Mouse (Mus musculus): ENCODE results near the gene Shank3.

The Shank3 gene

DNA sequence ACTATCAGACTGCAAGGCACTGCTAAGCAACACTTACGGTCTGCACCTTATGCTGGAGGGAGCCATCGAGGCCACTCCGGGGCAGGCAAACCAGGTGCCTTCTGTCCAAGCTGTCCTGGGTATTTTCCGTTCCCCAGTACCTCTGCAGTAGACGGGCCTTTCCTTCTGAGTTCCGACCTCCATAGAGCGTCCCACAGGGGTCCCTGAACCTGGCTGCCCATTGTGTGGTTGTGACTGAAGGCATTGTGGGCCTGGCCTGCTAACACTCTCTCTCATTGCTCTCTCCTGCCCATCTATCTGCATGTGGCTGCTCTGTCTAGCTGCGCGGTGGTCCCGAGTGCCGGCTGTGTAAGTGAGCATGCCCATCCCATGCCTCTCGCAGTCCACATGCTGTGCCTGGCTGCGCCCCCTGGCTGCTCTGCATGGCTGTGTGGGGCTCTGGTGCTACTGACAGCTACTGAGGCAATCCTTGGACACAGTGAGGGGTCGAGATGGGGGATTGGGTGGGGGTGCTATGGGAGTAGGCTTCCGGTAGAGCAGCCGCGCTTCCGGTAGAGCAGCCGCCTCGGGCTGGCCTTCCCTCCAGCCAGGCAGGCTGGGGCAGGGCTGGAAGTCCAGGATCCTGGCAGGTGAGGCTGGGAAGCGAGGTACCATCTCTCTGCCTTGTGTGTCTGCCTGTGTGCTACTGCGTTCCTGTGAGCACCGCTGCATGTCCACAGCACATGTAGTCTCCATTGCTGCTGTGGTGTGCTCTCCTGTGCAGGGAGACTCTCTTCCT is 57.2 kb downstream of the Shank3 start:
- no peak for DNase-seq (ENCODE audit: low spot score)

DNA sequence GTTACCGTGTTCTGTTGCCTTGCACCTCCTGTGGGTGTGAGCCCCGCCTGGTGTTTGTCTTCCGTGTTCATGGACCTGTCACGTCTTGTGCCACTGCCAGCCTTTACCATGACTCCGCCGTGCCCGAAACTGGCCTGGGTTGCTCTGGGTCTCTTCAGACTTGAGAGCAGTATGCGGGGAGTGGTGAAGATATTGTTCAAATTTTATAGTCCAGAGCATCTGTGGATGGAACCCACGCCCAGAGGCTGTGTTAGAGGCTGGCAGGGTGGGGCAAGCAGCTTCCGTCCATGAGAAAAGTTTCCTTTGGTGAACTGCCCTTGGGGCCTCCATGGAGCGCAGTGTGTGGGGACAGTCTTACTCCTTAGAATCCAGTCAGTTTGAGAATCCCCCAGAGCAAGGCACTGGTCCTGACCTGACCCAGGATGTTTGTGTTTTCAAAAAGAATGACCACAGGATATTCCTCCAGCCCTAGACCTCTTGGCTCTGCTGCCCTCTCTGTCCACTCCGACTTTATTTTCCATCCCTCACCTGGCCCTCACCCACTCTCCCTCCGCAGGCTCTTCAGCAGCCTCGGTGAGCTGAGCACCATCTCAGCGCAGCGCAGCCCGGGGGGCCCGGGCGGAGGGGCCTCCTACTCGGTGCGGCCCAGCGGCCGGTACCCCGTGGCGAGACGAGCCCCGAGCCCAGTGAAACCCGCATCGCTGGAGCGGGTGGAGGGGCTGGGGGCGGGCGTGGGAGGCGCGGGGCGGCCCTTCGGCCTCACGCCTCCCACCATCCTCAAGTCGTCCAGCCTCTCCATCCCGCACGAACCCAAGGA is 58.0 kb downstream of the Shank3 start:
- no peak for DNase-seq (ENCODE audit: low spot score)

DNA sequence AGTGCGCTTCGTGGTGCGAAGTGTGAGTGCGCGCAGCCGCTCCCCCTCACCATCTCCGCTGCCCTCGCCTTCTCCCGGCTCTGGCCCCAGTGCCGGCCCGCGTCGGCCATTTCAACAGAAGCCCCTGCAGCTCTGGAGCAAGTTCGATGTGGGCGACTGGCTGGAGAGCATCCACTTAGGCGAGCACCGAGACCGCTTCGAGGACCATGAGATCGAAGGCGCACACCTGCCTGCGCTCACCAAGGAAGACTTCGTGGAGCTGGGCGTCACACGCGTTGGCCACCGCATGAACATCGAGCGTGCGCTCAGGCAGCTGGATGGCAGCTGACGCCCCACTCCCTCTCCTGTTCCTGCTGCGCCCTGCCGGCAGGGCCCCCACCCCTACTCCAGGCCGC is 58.6 kb downstream of the Shank3 start:
- DNase-seq (ENCODE audit: low spot score), result no peak

DNA sequence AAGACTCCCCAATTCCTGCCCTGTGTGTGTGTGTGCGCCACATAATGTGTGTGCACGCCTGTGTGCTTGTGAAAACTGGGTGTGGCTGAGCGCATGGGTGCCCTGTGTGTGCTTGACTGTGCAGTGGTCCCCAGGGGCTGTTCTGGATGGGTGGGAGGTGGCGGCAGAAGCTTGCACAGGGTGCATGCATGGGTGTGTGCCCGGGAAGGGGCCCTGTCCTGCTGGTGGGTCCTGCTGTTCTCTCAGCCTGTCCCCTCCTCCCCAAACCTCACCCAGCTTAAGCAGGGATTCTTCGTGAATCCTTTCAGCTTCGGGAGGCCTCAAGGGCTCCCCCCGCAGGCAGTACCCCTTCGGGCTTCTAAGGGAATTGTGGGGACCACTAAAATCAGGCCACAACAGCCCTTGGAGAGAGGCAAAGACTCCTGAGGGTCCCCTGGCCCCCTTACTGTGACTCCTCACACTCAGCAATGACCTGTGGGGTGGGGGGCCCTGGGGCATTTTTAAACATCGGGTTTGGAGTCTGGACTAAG is 59.8 kb downstream of the Shank3 start:
- DNase-seq (ENCODE audit: low spot score), result no peak

DNA sequence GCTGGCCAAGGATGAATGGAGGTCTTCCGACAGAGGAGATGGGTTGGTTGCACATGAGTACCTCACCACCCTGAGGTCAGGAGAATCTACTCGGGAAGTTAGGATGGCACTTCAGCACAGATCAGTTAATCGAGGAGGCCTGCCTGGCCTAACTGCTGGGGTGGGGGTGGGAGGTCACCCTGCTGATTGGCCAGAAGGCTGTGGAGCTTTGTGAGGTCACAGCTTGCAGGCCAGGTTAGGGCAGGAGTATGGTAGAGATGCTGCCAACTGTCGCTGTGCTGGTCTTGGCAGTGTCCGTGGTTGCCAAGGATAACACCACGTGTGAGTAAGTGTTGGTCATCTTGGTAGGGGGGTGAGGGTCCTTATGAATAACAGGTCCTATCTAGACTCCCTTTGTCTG is 68.7 kb downstream of the Shank3 start, which contains the start of gene Acr:
Acr (plus strand) TSS at position 213 of the 400 bp plus-strand sequence.
- DNase-seq (ENCODE audit: low spot score), result no peak

DNA sequence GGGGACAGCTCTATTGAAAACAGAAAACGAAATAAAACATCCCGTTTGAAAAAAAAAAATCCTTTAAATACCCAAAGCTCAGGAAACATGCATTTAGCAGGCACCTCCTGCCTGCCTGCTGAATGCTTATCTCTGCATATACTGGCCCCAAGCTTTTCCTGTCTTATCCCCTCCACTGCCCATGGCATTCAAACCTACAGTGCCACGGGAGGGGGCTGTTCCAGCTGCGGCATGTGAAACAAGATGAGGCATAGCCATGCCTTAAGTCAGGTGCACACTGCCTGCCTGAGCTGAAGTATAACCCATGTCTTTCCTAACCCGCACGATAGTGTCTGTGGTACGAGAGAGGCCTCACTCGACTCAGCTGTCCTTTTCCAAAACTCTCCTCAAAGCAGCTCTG is 72.7 kb downstream of the Shank3 start:
- DNase-seq (ENCODE audit: low spot score), result no peak

DNA sequence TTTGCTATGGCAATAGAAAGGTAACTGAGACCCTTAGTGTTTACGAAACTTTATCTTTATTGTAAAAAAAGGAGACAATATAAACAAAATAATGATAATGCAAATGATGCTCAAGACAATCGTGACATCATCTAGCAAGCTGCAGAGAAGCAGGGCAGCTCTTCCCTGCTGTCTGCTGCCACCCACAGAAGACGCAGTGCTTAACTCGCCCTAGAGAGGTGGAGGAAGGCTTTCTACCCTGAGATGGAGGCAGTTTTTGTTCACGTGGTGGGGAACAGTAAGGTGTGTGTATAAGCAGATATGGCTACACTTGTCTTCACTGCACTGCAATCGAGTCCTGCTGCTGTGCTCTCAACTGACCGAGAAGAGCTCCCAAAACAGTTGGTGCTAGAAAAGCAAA is 83.1 kb downstream of the Shank3 start:
- no peak for DNase-seq (ENCODE audit: low spot score)

DNA sequence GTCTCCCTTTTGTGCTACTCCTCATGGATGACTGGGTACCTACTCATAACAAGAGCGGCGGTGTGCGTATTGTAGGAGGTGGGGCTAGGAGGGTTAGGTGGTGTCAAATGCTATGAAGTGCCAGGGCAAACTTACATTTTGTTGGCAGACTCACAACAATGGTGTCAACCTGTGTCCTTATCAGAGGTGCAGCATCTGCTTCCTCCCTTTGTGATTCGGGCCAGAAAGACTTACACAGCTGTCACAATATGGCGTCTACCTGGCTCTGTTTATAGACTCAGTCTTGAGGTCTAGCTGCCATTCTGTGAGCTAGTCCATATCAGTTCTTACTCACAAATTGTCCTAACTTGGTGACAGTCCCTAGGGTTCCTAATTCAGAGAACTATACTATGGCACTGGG is 85.7 kb downstream of the Shank3 start:
- no peak for DNase-seq (ENCODE audit: low spot score)

DNA sequence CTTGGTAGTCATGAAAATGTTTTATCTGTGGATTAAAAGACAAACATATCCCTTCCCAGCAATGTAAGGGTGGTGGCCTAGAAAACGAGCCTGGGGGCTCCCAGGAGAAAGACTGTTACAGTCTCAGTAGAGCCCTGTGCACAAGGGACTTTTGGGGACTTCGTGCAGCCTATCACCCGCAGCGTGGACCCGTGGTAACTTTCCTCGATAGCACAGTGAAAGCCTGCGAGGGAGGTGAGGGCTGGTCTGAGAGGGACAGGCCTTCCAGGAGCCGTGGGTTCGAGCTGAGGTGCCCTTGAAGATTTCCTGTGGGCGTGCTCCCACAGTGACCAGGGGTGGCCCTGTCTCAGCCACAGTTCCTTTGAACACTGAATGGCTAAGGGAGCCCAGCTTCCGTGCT is 86.2 kb downstream of the Shank3 start:
- no peak for DNase-seq (ENCODE audit: low spot score)

DNA sequence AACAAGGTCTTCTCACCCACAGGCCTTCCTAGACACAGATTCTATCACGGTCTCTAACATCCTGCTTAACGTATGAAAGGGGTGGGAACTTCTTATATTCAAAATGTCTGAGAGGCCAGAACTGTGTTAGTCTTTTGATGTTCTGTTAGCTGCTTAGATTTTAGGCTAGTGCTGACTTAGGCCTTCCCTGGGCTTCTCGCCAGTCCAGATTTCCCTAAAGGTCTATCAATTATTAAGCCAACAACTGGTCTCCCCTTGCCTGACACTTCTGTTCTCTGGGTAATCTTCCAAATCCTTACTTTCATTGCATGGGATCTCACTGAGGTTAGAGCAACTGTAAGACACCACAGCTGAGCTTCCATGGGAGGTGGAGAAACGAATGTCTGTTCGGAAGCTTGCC is 89.7 kb downstream of the Shank3 start:
- DNase-seq (ENCODE audit: low spot score), result no peak

DNA sequence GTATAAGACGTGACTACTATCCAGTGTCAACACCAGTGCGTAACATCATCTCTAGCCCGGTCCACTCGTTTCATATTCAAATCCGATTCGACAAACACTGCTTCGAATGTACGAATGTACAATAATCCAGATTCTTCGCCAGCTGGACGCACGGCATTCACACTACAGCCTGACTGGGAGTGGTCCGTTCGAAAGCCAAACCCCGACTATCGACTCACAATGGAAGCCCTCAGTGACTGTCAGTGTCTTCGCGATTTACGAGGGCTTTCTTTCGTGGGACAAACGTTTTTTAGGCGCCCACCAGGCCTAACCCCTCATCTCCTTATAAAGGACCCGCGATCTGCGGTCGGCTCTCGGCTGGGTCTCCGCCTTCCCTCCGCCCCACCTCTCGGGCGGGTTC is 91.9 kb downstream of the Shank3 start:
- no peak for DNase-seq (ENCODE audit: low spot score)

DNA sequence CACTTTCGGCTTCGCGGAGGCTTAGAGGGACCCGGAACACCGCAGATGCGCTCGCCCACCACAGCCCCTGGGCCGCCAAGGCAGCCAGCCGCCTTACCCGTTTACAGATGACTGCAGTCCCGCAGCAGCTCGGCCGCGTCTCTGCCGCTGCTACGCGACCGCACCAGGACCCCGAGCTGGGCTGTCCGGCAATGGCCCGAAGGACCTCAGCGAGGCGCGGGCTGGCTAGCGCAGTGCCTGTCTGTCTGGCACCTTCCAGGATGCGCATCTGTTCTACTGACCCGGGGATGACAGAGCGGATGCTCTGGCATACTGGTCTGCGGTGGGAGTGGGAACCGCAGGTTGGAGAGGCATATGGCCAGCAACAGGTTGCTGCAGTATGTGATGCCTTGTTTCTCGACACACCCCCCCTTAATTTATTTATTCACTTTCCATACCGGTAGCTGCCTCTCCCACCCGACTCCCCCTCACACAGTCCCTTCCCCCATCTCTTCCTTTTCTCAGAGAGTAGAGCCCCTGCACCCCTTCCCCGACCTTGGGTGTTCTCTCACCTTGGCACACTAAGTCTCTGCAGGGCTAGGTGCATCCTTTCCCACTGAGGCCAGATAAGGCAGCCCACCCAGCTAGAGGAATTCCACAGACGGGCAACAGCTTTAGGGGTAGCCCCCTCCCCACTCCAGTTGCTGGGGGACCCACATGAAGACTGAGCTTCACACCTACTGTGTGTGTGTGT is 92.5 kb downstream of the Shank3 start, which contains the start of gene Rabl2:
Rabl2 (minus strand) TSS at position 201 of the 733 bp plus-strand sequence.
- DNase-seq (ENCODE audit: low spot score), result peak; percentile 43

DNA sequence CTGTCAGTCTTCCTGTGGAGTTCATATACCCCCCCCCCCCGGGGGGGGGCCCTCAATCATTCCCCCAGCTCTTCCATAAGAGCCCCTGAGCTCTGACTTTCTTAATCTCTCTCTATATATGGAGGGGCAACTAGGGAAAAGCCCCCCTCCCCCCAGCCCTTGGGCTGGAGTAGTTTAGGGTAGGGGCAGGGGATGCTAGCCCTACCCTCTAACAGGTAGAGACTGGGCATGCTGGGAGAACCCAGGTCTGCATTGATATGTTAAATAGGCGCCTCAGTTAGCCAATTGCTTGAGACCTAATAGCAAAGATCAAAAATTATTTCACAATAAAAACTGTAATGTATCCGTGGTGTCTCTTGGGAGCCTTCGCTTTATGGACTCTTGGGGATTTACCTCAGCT is 93.1 kb downstream of the Shank3 start:
- DNase-seq (ENCODE audit: low spot score), result no peak

DNA sequence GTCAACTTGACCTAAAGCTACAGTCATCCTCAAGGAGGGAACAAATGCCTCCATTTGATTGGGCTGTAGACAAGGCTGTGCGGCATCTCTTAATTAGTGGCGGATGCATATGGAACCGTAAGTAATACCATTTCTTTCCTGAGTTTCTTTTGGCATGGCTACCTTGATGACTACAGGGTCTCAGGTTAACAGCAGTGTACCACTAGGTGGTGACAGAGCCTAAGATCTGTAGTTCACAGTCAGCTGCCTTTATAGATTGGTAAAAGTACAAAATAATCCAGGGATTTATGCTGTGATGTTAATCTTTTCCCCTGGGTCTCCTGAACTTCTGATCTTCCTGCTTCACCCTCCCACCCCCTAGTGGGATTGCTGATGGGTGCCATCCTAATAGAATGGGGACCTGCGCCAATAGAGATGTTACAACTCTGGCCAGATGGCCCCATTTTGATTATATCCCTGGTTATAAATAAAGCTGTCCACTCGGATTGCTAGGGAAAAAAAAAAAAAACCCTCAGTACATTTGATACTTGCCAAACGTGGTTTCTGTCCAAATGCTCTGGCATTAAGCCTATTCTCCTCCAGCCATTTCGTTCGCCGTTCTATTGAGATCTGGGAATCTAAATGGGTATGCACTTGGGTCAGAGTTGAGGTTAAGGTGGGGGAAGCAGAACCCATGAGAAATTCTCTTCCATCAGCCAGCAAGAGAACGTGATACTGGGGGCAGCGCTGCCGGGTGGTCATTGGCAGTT is 106.6 kb downstream of the Shank3 start:
- no peak for DNase-seq (ENCODE audit: low spot score)

DNA sequence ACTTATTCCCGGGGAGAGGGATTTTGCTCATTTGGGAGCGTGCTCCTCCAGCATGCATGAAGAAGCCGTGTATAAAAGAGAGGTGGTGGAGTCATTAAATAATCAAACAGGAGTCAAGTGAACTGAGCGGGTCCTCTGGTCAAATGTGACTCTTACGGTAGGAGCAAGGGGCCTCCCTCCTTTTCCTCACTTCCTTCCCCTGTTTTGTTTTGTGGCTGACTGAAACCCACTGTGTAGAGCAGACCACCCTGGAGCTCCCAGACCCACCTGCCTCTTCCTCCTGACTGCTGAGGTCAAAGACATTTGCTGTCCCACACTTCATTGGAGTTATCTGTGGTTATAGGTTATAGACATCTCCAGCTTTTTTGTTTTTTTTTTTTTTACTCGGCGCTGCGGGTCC is 108.1 kb downstream of the Shank3 start:
- DNase-seq (ENCODE audit: low spot score), result no peak

DNA sequence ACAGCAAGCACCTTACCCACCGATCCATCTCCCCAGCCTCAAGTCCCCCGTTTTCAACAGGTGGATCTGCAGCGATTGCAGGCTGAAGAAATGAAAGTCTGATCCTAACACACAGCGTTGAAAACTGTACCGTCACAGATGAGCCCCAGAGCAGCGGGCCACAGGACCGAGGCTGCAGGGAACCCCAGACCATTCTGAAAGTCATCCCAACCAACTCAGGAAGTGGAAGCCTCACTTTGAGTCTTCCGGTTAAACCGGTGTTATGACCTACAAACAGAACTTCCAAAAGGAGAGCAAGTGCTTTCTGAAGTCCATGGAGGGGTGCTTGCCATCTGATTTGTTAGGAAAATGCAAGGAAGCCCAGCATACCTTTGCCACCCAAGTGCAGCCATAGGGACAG is 108.5 kb downstream of the Shank3 start:
- DNase-seq (ENCODE audit: low spot score), result no peak

All from layer of hippocampus, adult 9-10 months (tissue).